Mouse (Mus musculus) testis, postnatal 10 days (tissue): ENCODE measurements around the gene Nprl3.
"Not testable (repeated sequence)": the region's sequence is repeated elsewhere in the genome, so short reads cannot be mapped to it uniquely, and the experiment has no call there.

ENCODE experiments used
- DNase-seq: peaks from one replicate; pipeline ENCODE4 v3.0.0; 2021; ENCODE audit warnings: low spot score

Nprl3 gene

GRCm38 (mm10) chr11:32284582-32284981 is 17.1 kb upstream of the Nprl3 start:
- not testable (repeated sequence) for DNase-seq

GRCm38 (mm10) chr11:32283091-32283777 is 15.7 kb upstream of the Nprl3 start, which contains the start of gene Hba-a1:
Hba-a1 (plus strand) TSS chr11:32283511.
- not testable (repeated sequence) for DNase-seq

GRCm38 (mm10) chr11:32281416-32282144 is 14.1 kb upstream of the Nprl3 start:
- no peak for DNase-seq

- DNase-seq = no peak
These were observed 13.1 kb upstream of the Nprl3 start for GRCm38 (mm10) chr11:32280646-32281045.

GRCm38 (mm10) chr11:32278458-32278957 is 11.0 kb upstream of the Nprl3 start:
- no peak for DNase-seq

- no peak for DNase-seq
These were observed 10.4 kb upstream of the Nprl3 start for GRCm38 (mm10) chr11:32277736-32278457.

- DNase-seq = no peak
These were observed 8.8 kb upstream of the Nprl3 start, which contains the start of gene Hba-x for GRCm38 (mm10) chr11:32276347-32276746. Hba-x (plus strand) TSS chr11:32276400.

- no peak for DNase-seq
These were observed 3.7 kb upstream of the Nprl3 start for GRCm38 (mm10) chr11:32271178-32271577.

GRCm38 (mm10) chr11:32268952-32269351 is 1.4 kb upstream of the Nprl3 start:
- no peak for DNase-seq

- DNase-seq = no peak
These were observed 457 bp upstream of the Nprl3 start for GRCm38 (mm10) chr11:32267964-32268363.

- no peak for DNase-seq
These were observed 731 bp downstream of the Nprl3 start for GRCm38 (mm10) chr11:32266776-32267175.

- no peak for DNase-seq
These were observed 1.3 kb downstream of the Nprl3 start for GRCm38 (mm10) chr11:32266194-32266593.

GRCm38 (mm10) chr11:32265117-32265738 is 2.3 kb downstream of the Nprl3 start:
- DNase-seq = no peak

GRCm38 (mm10) chr11:32262674-32263415 is 4.7 kb downstream of the Nprl3 start:
- no peak for DNase-seq

- no peak for DNase-seq
These were observed 10.9 kb downstream of the Nprl3 start for GRCm38 (mm10) chr11:32256566-32256965.

- DNase-seq = no peak
These were observed 11.4 kb downstream of the Nprl3 start for GRCm38 (mm10) chr11:32256146-32256545.

GRCm38 (mm10) chr11:32253121-32253520 is 14.4 kb downstream of the Nprl3 start:
- no peak for DNase-seq

- no peak for DNase-seq
These were observed 16.4 kb downstream of the Nprl3 start for GRCm38 (mm10) chr11:32250880-32251763.

GRCm38 (mm10) chr11:32248350-32248749 is 19.2 kb downstream of the Nprl3 start:
- no peak for DNase-seq

GRCm38 (mm10) chr11:32247068-32247467 is 20.4 kb downstream of the Nprl3 start:
- DNase-seq = no peak
